ENCODE assay signal across 17 mouse cellular contexts in the genomic region with DNA sequence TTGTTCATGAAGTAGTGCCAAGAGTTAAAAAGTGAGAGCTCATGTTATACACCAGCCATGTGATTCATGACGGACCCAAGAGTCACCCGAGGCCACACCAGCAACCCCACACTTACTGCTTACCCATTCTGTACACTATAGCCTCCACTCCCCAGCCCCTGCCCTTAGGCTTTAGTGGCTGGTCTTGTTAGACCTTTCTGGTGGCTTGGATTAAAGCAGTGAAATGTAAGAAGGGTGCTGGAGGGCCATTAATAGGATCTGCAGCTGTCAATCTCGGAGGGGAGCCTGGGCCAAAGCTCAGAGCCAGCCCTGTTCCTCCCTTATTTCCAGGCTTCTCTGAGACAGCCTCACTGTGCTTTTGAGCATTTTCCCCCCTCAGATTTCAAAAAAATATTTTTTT. TPM values are rescaled to one million over a fixed set of nuclear protein-coding genes. Genes with fewer than 3 reads are reported as not detected.
A peak's percentile ranks its signal among the peaks of the same experiment; 100 is the strongest.
DNase-seq lines count a peak whose midpoint lies in the region; ATAC-seq and TF ChIP-seq lines count a peak whose summit lies in the region.
"Had no signal": no experiment of that assay in that cellular context is flagged by ENCODE, and none has a peak within 500 bp of the region (broad histone marks: within the 10 kb centered on the region; RNA-seq: fewer than 3 reads in every experiment).

No protein-coding gene starts in this region.

- no peak for ATAC-seq in kidney, postnatal 0 days (replicated peaks; ENCODE audit: low FRiP score, low read depth)
- ATAC-seq in kidney, embryonic 15.5 days (replicated peaks; ENCODE audit: low FRiP score) = no peak
- 0 out of 2 replicates have a peak, but pooled peaks have one; percentile 45 for ATAC-seq in limb, embryonic 13.5 days (ENCODE audit: low FRiP score, low read depth)
- ATAC-seq: lung, postnatal 0 days had no signal

- WGBS in heart, embryonic 10.5 days = 58% methylated on average over 3 of the region's 3 CpGs
- 28% methylated on average over 3 of the region's 3 CpGs for WGBS in kidney, postnatal 0 days
- 35% methylated on average over 3 of the region's 3 CpGs for WGBS in kidney, embryonic 15.5 days
- WGBS in limb, embryonic 13.5 days = 41% methylated on average over 3 of the region's 3 CpGs

- H3K9me3 ChIP-seq in heart, embryonic 10.5 days = no peaks in the 10 kb centered on the region
- no peaks in the 10 kb centered on the region for H3K9me3 ChIP-seq in kidney, postnatal 0 days (replicated peaks; ENCODE audit: low read length)
- no peaks in the 10 kb centered on the region for H3K9me3 ChIP-seq in kidney, embryonic 15.5 days (replicated peaks)
- no peaks in the 10 kb centered on the region for H3K9me3 ChIP-seq in limb, embryonic 13.5 days
- H3K9me3 ChIP-seq: liver, embryonic 15.5 days; neural tube, embryonic 15.5 days had no signal

- 0 out of 2 replicates have a peak overlapping the region, but pooled peaks have one; percentile 22 for H3K27ac ChIP-seq in heart, embryonic 10.5 days
- H3K27ac ChIP-seq in kidney, postnatal 0 days = peak overlapping the region; percentile 21; the same call in 1 of the 2 replicates
- no peak overlapping the region for H3K27ac ChIP-seq in kidney, embryonic 15.5 days
- H3K27ac ChIP-seq in limb, embryonic 13.5 days = no peak overlapping the region
- H3K27ac ChIP-seq: liver, embryonic 15.5 days had no signal

- H3K27me3 ChIP-seq in heart, embryonic 10.5 days (ENCODE audit: insufficient read depth, poor library complexity, severe bottlenecking) = no peaks in the 10 kb centered on the region
- no peaks in the 10 kb centered on the region for H3K27me3 ChIP-seq in kidney, postnatal 0 days (ENCODE audit: insufficient read depth, low read length)
- H3K27me3 ChIP-seq in kidney, embryonic 15.5 days = no peaks in the 10 kb centered on the region
- H3K27me3 ChIP-seq in limb, embryonic 13.5 days = no peaks in the 10 kb centered on the region
- H3K27me3 ChIP-seq: liver, embryonic 15.5 days; neural tube, embryonic 15.5 days had no signal

- no peak for DNase-seq in heart, embryonic 10.5 days (ENCODE audit: low spot score)
- no peak for DNase-seq in heart, postnatal 4 days
- no peak for DNase-seq in kidney, postnatal 0 days (ENCODE audit: low spot score)
- DNase-seq in gastrocnemius, adult 8-10 months (ENCODE audit: low spot score in 2 of 2) = peak; percentile 45 to 51
- DNase-seq in embryo, embryonic 9.5 days (ENCODE audit: extremely low spot score) = no peak
- DNase-seq: adrenal gland, postnatal 25 days; B cell, adult 2 months; cerebellum, adult 11 months; heart, postnatal 14 days; kidney, adult 11 months; kidney, postnatal 25 days; right cerebral cortex, postnatal 25 days had no signal

- peaks cover 43% of the 10 kb centered on the region for H3K4me1 ChIP-seq in heart, embryonic 10.5 days
- no peaks in the 10 kb centered on the region for H3K4me1 ChIP-seq in kidney, postnatal 0 days (replicated peaks; ENCODE audit: insufficient read depth, low read length)
- peaks cover 29% of the 10 kb centered on the region for H3K4me1 ChIP-seq in kidney, embryonic 15.5 days
- H3K4me1 ChIP-seq in limb, embryonic 13.5 days = peaks cover 20% of the 10 kb centered on the region

- no peaks in the 10 kb centered on the region for H3K36me3 ChIP-seq in heart, embryonic 10.5 days
- no peaks in the 10 kb centered on the region for H3K36me3 ChIP-seq in kidney, postnatal 0 days (ENCODE audit: insufficient read depth, low read length)
- H3K36me3 ChIP-seq in kidney, embryonic 15.5 days = no peaks in the 10 kb centered on the region
- no peaks in the 10 kb centered on the region for H3K36me3 ChIP-seq in limb, embryonic 13.5 days
- H3K36me3 ChIP-seq: liver, embryonic 15.5 days; neural tube, embryonic 15.5 days had no signal

- no peak overlapping the region for H3K4me2 ChIP-seq in kidney, postnatal 0 days (ENCODE audit: low read length)
- H3K4me2 ChIP-seq in kidney, embryonic 15.5 days = no peak overlapping the region
- no peak overlapping the region for H3K4me2 ChIP-seq in limb, embryonic 13.5 days (replicated peaks)
- H3K4me2 ChIP-seq: liver, embryonic 15.5 days; neural tube, embryonic 15.5 days had no signal

- TF ChIP-seq CTCF in kidney, postnatal 0 days (IDR thresholded peaks at IDR 0.05; ENCODE audit: low read depth) = no peak

- H3K9ac ChIP-seq in kidney, postnatal 0 days (ENCODE audit: low read depth, low read length) = no peak overlapping the region
- no peak overlapping the region for H3K9ac ChIP-seq in kidney, embryonic 15.5 days
- H3K9ac ChIP-seq in limb, embryonic 13.5 days = no peak overlapping the region
- H3K9ac ChIP-seq: liver, embryonic 15.5 days; neural tube, embryonic 15.5 days had no signal

- no peak overlapping the region for H3K4me3 ChIP-seq in heart, embryonic 10.5 days
- no peak overlapping the region for H3K4me3 ChIP-seq in kidney, postnatal 0 days (replicated peaks; ENCODE audit: low read depth, low read length)
- H3K4me3 ChIP-seq in kidney, embryonic 15.5 days (replicated peaks) = no peak overlapping the region
- H3K4me3 ChIP-seq in limb, embryonic 13.5 days = no peak overlapping the region
- H3K4me3 ChIP-seq: liver, embryonic 15.5 days; neural tube, embryonic 15.5 days had no signal

RNA-seq across cellular contexts. Expression of gene Clasp1, which starts 56.1 kb away (rescaled TPM):
- 72.3 and 110 TPM in 2 replicates for polyA plus RNA-seq in heart, embryonic 10.5 days (2016; fragmentation: Nextera tagmentation; extraction: Ambion mirVana)
- total RNA-seq in heart, postnatal 4 days (2021) = 100 to 1,000 TPM; 340 to 344 TPM
- polyA plus RNA-seq in kidney, postnatal 0 days (2015; fragmentation: Nextera tagmentation; extraction: Ambion mirVana) = 15.7 and 16.5 TPM in 2 replicates
- 43.9 and 50.1 TPM in 2 replicates for polyA plus RNA-seq in kidney, embryonic 15.5 days (2015; fragmentation: Nextera tagmentation; extraction: Ambion mirVana)
- 10 to 100 TPM; 45.8 to 55.5 (median 51.7) TPM for total RNA-seq in gastrocnemius, adult 8-10 months (2022)
- 61.2 and 66.3 TPM in 2 replicates for polyA plus RNA-seq in limb, embryonic 13.5 days (2015; fragmentation: Nextera tagmentation; extraction: Ambion mirVana)

Comparison
In these comparisons a context has a peak if more than half of its experiments do, and no peak if none do; other contexts are left out.
1. H3K27ac ChIP-seq: peak in heart, embryonic 10.5 days (single experiment) and kidney, postnatal 0 days (single experiment); none in kidney, embryonic 15.5 days (single experiment) and limb, embryonic 13.5 days (single experiment).
2. DNase-seq: peak in gastrocnemius, adult 8-10 months (2 of 2); none in heart, embryonic 10.5 days (single experiment), heart, postnatal 4 days (single experiment), kidney, postnatal 0 days (single experiment) and embryo, embryonic 9.5 days (single experiment).